Mouse (Mus musculus) liver, embryonic 18 days (tissue): Measurements from ENCODE around the gene Defb6. TPM values are rescaled to one million over a fixed set of nuclear protein-coding genes. Genes with fewer than 3 reads are reported as not detected.

Experiments
- polyA plus RNA-seq: library from polyadenylated mRNA; depleted of rRNA; stranded (reverse); fragments of >200 nt; gene quantifications from 2 replicates; pipeline ENCODE4 v1.2.3, GENCODE M21; 2012; rRNA removed

Defb6 gene
- not detected in 2 replicates for polyA plus RNA-seq

DNA sequence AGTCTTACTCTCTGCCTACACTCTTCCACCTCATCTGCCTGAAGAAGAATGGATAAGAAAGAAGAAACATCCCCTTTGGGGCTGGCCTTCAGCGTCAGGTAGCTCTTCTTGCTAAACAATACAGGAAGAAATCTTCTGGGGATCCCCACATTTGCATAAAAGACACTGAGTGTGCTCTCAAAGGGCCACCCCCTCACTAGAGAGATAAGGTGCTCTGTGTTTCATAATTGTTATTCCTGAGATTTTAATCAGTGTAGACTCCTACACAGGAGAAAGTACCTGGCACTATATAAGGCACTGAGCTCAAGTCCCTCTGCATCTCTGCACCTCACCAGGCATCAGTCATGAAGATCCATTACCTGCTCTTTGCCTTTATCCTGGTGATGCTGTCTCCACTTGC is at the start of gene Defb6:
Gene Defb6, plus strand, starts transcription at position 318 of the 400 bp plus-strand sequence.

DNA sequence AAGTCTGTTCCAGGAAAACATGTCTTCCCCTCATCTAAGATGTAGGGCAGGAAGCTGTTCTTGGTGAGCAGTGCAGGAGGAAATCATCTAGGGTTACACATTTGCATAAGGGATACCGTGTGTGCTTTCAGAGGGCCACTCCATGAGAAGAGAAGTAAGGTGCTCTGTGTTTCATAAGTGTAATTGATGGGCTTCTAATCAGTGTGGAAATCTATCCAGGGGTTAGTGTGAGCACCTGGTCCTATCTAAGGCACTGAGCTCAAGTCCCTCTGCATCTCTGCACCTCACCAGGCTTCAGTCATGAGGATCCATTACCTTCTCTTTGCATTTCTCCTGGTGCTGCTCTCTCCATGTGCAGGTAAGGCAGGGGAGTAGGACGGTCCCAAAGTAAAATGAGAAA is 14.3 kb downstream of the Defb6 start, which contains the start of gene Defb46:
Gene Defb46, plus strand, starts transcription at position 301 of the 400 bp plus-strand sequence.

DNA sequence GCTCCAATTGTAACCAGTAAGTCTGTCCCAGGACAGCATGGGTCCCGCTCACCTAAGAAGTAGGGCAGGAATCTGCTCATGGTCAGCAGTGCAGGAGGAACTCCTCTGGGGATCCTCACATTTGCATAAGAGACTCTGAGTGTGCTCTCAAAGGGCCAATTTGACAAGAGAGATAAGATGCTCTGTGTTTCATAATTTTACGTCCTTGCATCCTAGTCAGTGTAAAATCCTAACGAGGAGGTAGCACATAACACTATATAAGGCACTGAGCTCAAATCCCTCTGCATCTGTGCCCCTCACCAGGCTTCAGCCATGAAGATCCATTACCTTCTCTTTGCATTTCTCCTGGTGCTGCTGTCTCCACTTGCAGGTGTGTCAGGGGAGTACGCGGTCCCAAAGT is 22.0 kb downstream of the Defb6 start, which contains the start of gene Defb5:
Gene Defb5, plus strand, starts transcription at position 301 of the 400 bp plus-strand sequence.

Other genes starting within 250 kb of the Defb6 start
- gene Defb40, start 247.2 kb upstream of the Defb6 start, polyA plus RNA-seq = not detected in 2 replicates
- not detected in 2 replicates for gene Defb37, start 234.4 kb upstream of the Defb6 start, polyA plus RNA-seq
- gene Defb38, start 198.9 kb upstream of the Defb6 start, polyA plus RNA-seq = not detected in 2 replicates
- gene Defb39, start 160.7 kb upstream of the Defb6 start, polyA plus RNA-seq = not detected in 2 replicates
- gene Defb12, start 110.6 kb upstream of the Defb6 start, polyA plus RNA-seq = not detected in 2 replicates
- not detected in 2 replicates for gene Defb34, start 101.7 kb upstream of the Defb6 start, polyA plus RNA-seq
- not detected in 2 replicates for gene Gm45826, start 84.7 kb upstream of the Defb6 start, polyA plus RNA-seq
- not detected in 2 replicates for gene Defb14, start 31.1 kb upstream of the Defb6 start, polyA plus RNA-seq
- not detected in 2 replicates for gene Defb4, start 26.8 kb upstream of the Defb6 start, polyA plus RNA-seq
- not detected in 2 replicates for gene Defb46, start 14.4 kb downstream of the Defb6 start, polyA plus RNA-seq
- gene Defb5, start 22.1 kb downstream of the Defb6 start, polyA plus RNA-seq = not detected in 2 replicates
- gene Defb3, start 67.9 kb downstream of the Defb6 start, polyA plus RNA-seq = not detected in 2 replicates
- gene Defb8, start 222.1 kb downstream of the Defb6 start, polyA plus RNA-seq = not detected in 2 replicates